Mouse (Mus musculus): ENCODE data around the gene Shc4.

The Shc4 gene

GRCm38 (mm10) chr2:125577670-125578069 is 146.3 kb downstream of the Shc4 start:
- DNase-seq (ENCODE audit: extremely low read depth, low read depth, low spot score) = no peak
